In genomic region chr19:23942886-23943285, GRCm38 (mm10) we compare ENCODE assay signal across 18 mouse cellular contexts.
DNase-seq lines count a peak whose midpoint lies in the region; ATAC-seq lines count a peak whose summit lies in the region.
"Had no signal": no experiment of that assay in that cellular context is flagged by ENCODE, and none has a peak within 500 bp of the region (broad histone marks: within the 10 kb centered on the region; RNA-seq: fewer than 3 reads in every experiment).

No protein-coding gene starts in this region.

- H3K27me3 ChIP-seq in midbrain, embryonic 11.5 days (ENCODE audit: control insufficient read depth, insufficient read depth, low read length): peaks cover 3% of the 10 kb centered on the region; the same call in 1 of the 2 replicates
- H3K27me3 ChIP-seq in midbrain, embryonic 16.5 days (ENCODE audit: control insufficient read depth, insufficient read depth, low read depth, low read length): no peaks in the 10 kb centered on the region
- no peaks in the 10 kb centered on the region; the same call in 1 of the 2 replicates for H3K27me3 ChIP-seq in liver, embryonic 11.5 days (replicated peaks; ENCODE audit: control insufficient read depth, insufficient read depth, low read length)
- H3K27me3 ChIP-seq in hindbrain, embryonic 11.5 days (ENCODE audit: control insufficient read depth, insufficient read depth, low read length): no peaks in the 10 kb centered on the region
- H3K27me3 ChIP-seq: forebrain, embryonic 12.5 days; heart, embryonic 15.5 days had no signal

- no peaks in the 10 kb centered on the region for H3K9me3 ChIP-seq in midbrain, embryonic 11.5 days (ENCODE audit: control insufficient read depth, low read length)
- H3K9me3 ChIP-seq in midbrain, embryonic 16.5 days (replicated peaks; ENCODE audit: control insufficient read depth, low read length, poor library complexity, severe bottlenecking): no peaks in the 10 kb centered on the region
- H3K9me3 ChIP-seq in liver, embryonic 11.5 days (ENCODE audit: control insufficient read depth, low read length): no peaks in the 10 kb centered on the region
- H3K9me3 ChIP-seq in hindbrain, embryonic 11.5 days (ENCODE audit: control insufficient read depth, low read length): no peaks in the 10 kb centered on the region
- H3K9me3 ChIP-seq: embryonic facial prominence, embryonic 13.5 days; forebrain, embryonic 12.5 days; heart, embryonic 15.5 days had no signal

- H3K27ac ChIP-seq in midbrain, embryonic 11.5 days (ENCODE audit: low read depth, low read length): no peak overlapping the region
- H3K27ac ChIP-seq in midbrain, embryonic 16.5 days (ENCODE audit: low read length): no peak overlapping the region
- H3K27ac ChIP-seq in liver, embryonic 11.5 days (ENCODE audit: low read depth, low read length): no peak overlapping the region
- no peak overlapping the region for H3K27ac ChIP-seq in hindbrain, embryonic 11.5 days (ENCODE audit: low read depth, low read length)
- H3K27ac ChIP-seq: embryonic facial prominence, embryonic 13.5 days; forebrain, embryonic 12.5 days; heart, embryonic 15.5 days had no signal

- H3K36me3 ChIP-seq in midbrain, embryonic 11.5 days (ENCODE audit: control insufficient read depth, insufficient read depth, low read length): no peaks in the 10 kb centered on the region
- peaks cover 40% of the 10 kb centered on the region for H3K36me3 ChIP-seq in midbrain, embryonic 16.5 days (ENCODE audit: control insufficient read depth, insufficient read depth, low read length)
- no peaks in the 10 kb centered on the region for H3K36me3 ChIP-seq in liver, embryonic 11.5 days (ENCODE audit: control insufficient read depth, insufficient read depth, low read length)
- H3K36me3 ChIP-seq in hindbrain, embryonic 11.5 days (ENCODE audit: control insufficient read depth, insufficient read depth, low read length): no peaks in the 10 kb centered on the region
- H3K36me3 ChIP-seq: embryonic facial prominence, embryonic 13.5 days; forebrain, embryonic 12.5 days; heart, embryonic 15.5 days had no signal

- H3K4me1 ChIP-seq in midbrain, embryonic 11.5 days (ENCODE audit: control insufficient read depth, insufficient read depth, low read length): peaks cover 2% of the 10 kb centered on the region
- peaks cover 4% of the 10 kb centered on the region; the same call in 1 of the 2 replicates for H3K4me1 ChIP-seq in midbrain, embryonic 16.5 days (ENCODE audit: control insufficient read depth, insufficient read depth, low read length)
- H3K4me1 ChIP-seq in liver, embryonic 11.5 days (replicated peaks; ENCODE audit: control insufficient read depth, insufficient read depth, low read length): no peaks in the 10 kb centered on the region
- no peaks in the 10 kb centered on the region; the same call in 1 of the 2 replicates for H3K4me1 ChIP-seq in hindbrain, embryonic 11.5 days (replicated peaks; ENCODE audit: control insufficient read depth, insufficient read depth, low read length)
- H3K4me1 ChIP-seq: embryonic facial prominence, embryonic 13.5 days had no signal

- H3K4me2 ChIP-seq in midbrain, embryonic 11.5 days: no peak overlapping the region
- H3K4me2 ChIP-seq in midbrain, embryonic 16.5 days (ENCODE audit: low read length): no peak overlapping the region
- no peak overlapping the region for H3K4me2 ChIP-seq in liver, embryonic 11.5 days
- H3K4me2 ChIP-seq in hindbrain, embryonic 11.5 days (replicated peaks; ENCODE audit: low read depth, low read length): no peak overlapping the region
- H3K4me2 ChIP-seq: embryonic facial prominence, embryonic 13.5 days; forebrain, embryonic 12.5 days; heart, embryonic 11.5 days; heart, embryonic 15.5 days; hindbrain, embryonic 14.5 days had no signal

- no peak overlapping the region for H3K4me3 ChIP-seq in midbrain, embryonic 11.5 days (ENCODE audit: low read depth, low read length)
- no peak overlapping the region for H3K4me3 ChIP-seq in midbrain, embryonic 16.5 days (ENCODE audit: low read depth, low read length)
- H3K4me3 ChIP-seq in liver, embryonic 11.5 days (ENCODE audit: low read depth, low read length): no peak overlapping the region
- no peak overlapping the region for H3K4me3 ChIP-seq in hindbrain, embryonic 11.5 days (ENCODE audit: low read depth, low read length)
- H3K4me3 ChIP-seq: embryonic facial prominence, embryonic 13.5 days; forebrain, embryonic 12.5 days; heart, embryonic 15.5 days had no signal

- 90% methylated on average over 7 of the region's 7 CpGs for WGBS in midbrain, embryonic 11.5 days
- WGBS in midbrain, embryonic 16.5 days: 89% methylated on average over 7 of the region's 7 CpGs
- 68% methylated on average over 7 of the region's 7 CpGs for WGBS in liver, embryonic 11.5 days
- 89% methylated on average over 7 of the region's 7 CpGs for WGBS in hindbrain, embryonic 11.5 days

- no peak overlapping the region for H3K9ac ChIP-seq in midbrain, embryonic 11.5 days (ENCODE audit: low read length)
- H3K9ac ChIP-seq in midbrain, embryonic 16.5 days (ENCODE audit: low read depth, low read length): no peak overlapping the region
- H3K9ac ChIP-seq in liver, embryonic 11.5 days (ENCODE audit: low read depth, low read length): no peak overlapping the region
- no peak overlapping the region for H3K9ac ChIP-seq in hindbrain, embryonic 11.5 days (ENCODE audit: low read depth, low read length)
- H3K9ac ChIP-seq: embryonic facial prominence, embryonic 13.5 days; forebrain, embryonic 12.5 days; forebrain, postnatal 0 days; heart, embryonic 15.5 days; hindbrain, embryonic 14.5 days had no signal

- no peak for ATAC-seq in midbrain, embryonic 11.5 days (ENCODE audit: low FRiP score)
- no peak for ATAC-seq in midbrain, embryonic 16.5 days
- no peak for ATAC-seq in liver, embryonic 11.5 days (replicated peaks; ENCODE audit: low FRiP score)
- ATAC-seq in hindbrain, embryonic 11.5 days (ENCODE audit: low FRiP score): no peak
- ATAC-seq: forebrain, postnatal 0 days; intestine, embryonic 16.5 days had no signal

- DNase-seq in cerebellum, adult 11 months: peak; percentile 47
- DNase-seq in cerebellum, postnatal 14 days: no peak
- DNase-seq in midbrain, embryonic 11.5 days (ENCODE audit: low spot score, missing footprints): peak; percentile 44
- peak; percentile 76 for DNase-seq in cerebellum, adult 9-11 months
- no peak for DNase-seq in liver, embryonic 11.5 days (ENCODE audit: low spot score)
- no peak for DNase-seq in hindbrain, embryonic 11.5 days (ENCODE audit: low spot score)
- DNase-seq: adrenal gland, postnatal 10 days; forebrain, postnatal 0 days; gastrocnemius, postnatal 14 days; heart, postnatal 14 days; kidney, adult 2 months had no signal

Comparison
In these comparisons a context has a peak if more than half of its experiments do, and no peak if none do; other contexts are left out.
1. DNase-seq: peak in cerebellum, adult 11 months (single experiment), midbrain, embryonic 11.5 days (single experiment) and cerebellum, adult 9-11 months (single experiment); none in cerebellum, postnatal 14 days (0 of 2), liver, embryonic 11.5 days (single experiment) and hindbrain, embryonic 11.5 days (single experiment).